Mouse (Mus musculus): ENCODE measurements around the gene Moap1. TPM values are rescaled to one million over a fixed set of nuclear protein-coding genes. Genes with fewer than 3 reads are reported as not detected.

Moap1 gene
- total RNA-seq (2015) (8.0 and 13.3 TPM in 2 replicates), total RNA-seq (2017) (2.7 and 10.3 TPM in 2 replicates)

- peak; percentile 82 for ATAC-seq (replicated peaks; ENCODE audit: poor library complexity)
These were observed at the start of gene Moap1, which contains the start of gene Tmem251 for GRCm38 (mm10) chr12:102743589-102744574. Gene Moap1 (minus strand): TSS chr12:102743661. Gene Tmem251 (plus strand): TSS chr12:102743762.

GRCm38 (mm10) chr12:102787927-102788326, 44.5 kb upstream of the Moap1 start:
- no peak for ATAC-seq (replicated peaks; ENCODE audit: poor library complexity)

DNA sequence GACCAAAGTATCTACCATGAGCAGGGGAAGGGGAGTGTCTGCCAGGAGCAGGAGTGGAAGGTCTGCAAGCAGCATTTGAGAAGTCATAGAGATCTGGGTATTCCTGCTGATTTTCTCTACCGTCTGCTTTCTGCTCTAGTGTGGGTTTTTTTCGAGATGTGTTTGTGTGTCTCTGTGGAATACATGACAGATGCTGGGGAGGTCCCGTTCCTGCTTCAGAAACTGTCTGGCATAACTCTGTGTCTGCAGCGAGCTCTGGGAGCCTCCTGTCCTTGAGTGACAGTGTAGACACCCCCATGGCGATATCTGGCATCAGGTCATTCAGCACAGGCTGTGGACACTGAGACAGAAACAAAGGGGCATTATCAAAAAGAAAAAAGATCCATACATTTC, 42.1 kb upstream of the Moap1 start:
- ATAC-seq (replicated peaks; ENCODE audit: poor library complexity): no peak

DNA sequence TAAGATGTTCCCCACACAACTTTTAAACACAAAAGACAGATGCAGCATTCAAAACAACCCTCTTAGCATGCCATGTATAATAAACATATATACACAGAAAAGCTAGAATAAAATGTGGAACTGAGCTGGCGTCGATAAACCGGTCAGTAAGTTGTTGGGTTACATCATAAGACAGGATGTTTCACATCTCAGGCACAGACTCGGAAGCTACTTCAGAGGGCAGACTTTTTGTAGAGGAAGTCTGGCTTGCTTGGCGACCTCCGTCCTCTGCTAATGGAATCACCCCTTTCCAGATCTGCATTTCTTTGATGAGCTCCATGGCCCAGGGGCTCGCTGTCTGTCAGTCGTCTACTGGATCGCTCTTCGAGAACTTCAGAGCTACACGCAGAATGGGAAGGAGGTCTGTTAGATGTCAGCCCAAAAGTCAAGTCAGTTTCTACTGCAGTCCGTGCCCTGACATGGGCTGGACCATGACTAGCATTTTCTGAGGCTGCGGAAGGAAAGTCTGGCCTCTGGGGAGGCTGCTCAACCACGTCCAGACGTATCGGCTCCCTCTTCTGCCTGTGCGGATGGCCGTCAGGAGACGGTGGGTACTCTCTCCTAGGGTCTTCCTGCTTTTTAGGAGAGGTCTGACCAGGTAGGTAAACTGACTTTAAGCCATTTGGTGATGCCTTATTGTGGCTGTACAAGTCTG, 41.6 kb upstream of the Moap1 start:
- peak; percentile 91 for ATAC-seq (replicated peaks; ENCODE audit: poor library complexity)

DNA sequence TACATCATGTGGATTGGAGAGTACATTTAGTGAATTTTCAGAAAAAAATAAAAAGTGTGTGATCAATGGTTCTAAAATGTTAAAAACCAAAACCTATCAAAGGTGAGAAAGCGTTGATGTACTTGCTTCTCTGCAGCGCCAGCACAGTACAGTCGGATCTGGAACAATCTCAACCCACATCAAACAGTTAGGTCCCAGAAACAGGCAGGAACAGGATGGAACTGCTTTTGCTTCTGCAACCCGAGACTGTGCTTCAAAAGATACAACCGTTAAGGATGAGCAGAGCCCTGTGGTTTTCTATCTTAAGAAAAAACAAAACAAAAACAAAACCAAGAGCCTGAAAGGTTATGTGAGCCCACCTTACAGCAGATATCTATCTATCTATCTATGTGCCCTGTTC, 39.4 kb upstream of the Moap1 start:
- no peak for ATAC-seq (replicated peaks; ENCODE audit: poor library complexity)

DNA sequence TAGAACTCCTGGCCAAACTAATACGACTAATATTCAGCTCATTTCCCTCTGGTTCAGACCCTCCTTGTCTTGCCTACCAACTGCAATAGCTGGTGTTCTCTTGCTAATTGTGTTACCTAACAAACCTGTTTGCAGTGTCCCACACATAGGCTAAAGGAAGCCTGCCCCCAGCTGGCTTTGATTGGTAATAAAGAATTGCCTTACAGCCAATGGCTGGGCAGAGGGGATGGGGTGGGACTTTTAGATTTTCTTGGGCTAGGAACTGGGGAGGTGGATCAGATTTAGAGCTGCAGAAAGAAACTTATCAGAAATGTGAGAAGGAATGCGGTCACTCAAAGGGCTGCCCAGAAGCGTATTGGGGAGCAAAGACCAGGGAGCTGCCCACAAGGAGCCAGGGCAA, 36.0 kb upstream of the Moap1 start:
- peak; percentile 74 for ATAC-seq (replicated peaks; ENCODE audit: poor library complexity)

DNA sequence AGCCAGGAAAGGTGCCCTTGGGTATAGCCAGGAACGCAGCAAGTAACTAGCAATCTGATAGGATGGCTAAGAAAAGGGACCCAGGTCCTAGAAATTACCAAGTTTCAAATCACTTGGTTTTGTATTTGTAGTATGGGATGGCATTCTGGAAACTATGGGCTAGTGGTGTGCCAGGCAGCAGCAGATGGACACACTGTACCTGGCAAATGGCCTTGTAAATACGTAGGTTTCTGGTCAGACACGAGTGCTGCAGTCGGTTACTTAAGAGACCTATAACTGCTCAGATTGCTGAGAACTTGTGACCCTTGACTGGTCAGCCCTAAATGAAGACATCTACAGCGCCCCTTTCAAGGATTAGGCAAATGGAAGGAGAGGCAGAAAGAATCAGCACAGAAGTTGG, 34.7 kb upstream of the Moap1 start:
- no peak for ATAC-seq (replicated peaks; ENCODE audit: poor library complexity)

DNA sequence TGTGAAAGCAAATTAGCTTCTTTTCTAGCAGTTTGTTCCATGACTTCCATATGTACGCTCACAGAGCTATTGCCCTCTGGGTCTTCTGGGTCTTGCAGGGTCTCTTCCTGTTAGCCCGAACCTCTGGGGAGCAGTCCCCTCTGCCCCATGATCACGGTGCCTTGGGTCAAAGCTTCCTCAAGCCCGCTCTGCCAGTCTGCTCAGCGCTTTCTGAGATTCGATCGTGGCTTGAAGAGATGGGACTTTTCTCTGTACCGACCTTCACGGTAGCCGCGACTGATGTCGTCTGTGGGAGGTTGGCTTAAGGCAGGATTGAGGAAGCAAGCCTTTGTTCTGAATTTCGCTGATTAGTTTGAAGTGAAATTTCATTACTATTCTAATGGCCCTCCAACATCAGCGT, 32.6 kb upstream of the Moap1 start:
- no peak for ATAC-seq (replicated peaks; ENCODE audit: poor library complexity)

GRCm38 (mm10) chr12:102772676-102773075, 29.2 kb upstream of the Moap1 start:
- no peak for ATAC-seq (replicated peaks; ENCODE audit: poor library complexity)

- no peak for ATAC-seq (replicated peaks; ENCODE audit: poor library complexity)
These were observed 28.1 kb upstream of the Moap1 start for GRCm38 (mm10) chr12:102771601-102772000.

DNA sequence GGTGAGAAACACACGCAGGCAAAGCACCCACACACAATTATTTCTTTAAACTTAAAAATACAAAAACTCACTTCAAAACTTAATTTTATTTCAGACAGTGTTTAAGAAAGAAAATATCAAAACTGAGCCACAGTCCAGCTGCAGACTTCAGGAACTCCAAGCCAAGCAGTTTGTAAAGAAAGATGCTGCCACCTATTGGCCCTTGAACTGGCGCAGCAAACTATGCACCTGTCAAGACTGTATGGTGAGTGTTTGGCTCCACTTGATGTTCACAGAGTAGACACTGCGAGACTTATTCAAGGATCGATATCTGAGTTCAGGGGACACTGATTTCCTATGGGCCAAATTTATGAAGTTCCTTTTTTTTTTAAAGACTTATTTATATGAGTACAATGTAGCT, 25.5 kb upstream of the Moap1 start:
- ATAC-seq (replicated peaks; ENCODE audit: poor library complexity): peak; percentile 57; the same call in 1 of the 2 replicates

DNA sequence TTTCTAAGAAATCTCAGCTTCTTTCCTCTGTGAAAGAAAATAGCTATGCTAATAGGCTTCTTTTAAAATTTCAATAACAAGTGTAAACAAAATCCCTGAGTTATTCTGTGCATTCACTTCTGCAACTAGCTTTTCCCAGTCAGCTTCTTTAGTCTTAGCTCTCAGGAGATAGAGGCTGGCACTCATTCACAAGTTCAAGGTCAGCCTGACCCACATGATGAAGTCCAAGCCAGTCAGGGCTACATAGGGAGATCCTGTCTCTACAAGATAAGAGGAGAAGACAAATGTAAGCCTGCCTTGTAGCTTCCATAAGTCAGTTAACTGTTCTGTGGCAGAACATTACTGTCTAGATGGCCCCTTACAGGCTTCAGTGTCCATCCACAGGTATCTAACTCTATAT, 20.2 kb upstream of the Moap1 start:
- no peak for ATAC-seq (replicated peaks; ENCODE audit: poor library complexity)

DNA sequence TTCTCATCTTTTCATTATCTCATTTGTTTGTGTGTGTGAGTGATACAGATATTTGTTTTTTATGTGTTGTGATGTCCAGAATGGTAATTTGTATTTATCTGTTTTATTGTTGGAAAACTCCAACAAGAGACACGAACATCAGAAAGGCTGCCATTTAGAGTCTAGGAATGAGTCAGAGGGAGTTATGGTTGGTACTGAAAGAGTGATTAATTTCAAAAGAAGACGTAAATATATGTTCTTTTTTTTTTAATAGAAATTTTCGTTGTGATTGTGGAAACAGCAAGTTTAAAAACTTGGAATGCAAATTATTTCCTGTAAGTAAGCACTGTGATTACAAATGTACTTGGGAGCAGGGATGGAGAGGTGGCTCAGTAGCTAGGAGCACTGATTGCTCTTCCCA, 18.2 kb upstream of the Moap1 start:
- no peak for ATAC-seq (replicated peaks; ENCODE audit: poor library complexity)

GRCm38 (mm10) chr12:102758936-102759335, 15.5 kb upstream of the Moap1 start:
- ATAC-seq (replicated peaks; ENCODE audit: poor library complexity): no peak

DNA sequence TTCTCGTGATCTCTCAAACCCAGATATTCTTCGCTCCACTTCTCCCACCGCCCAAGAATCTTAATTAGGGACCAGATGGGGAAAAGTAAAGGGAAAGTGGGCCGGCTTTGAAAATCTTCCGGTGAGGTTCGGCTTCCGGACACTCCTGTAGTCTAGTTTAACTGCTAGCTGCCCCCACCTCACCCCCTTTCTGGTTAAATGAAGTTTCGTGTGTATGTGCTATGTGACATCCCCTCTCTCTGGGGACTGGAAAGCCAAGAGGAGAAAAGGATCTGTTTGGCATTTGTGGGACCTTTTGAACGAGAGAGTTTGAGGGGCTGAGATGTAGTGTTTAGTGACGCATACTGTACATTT, 14.9 kb upstream of the Moap1 start, which contains the start of gene Gm20604:
Gm20604 (minus strand) TSS at position 270 of the 354 bp plus-strand sequence.
- ATAC-seq (replicated peaks; ENCODE audit: poor library complexity): no peak

- peak; percentile 93 for ATAC-seq (replicated peaks; ENCODE audit: poor library complexity)
These were observed 14.4 kb upstream of the Moap1 start, which contains the start of the genes Gm28051, Gon7 and Ubr7 for GRCm38 (mm10) chr12:102757689-102758402. Gene Gm28051 (minus strand): TSS chr12:102757765. Gene Gon7 (minus strand): TSS chr12:102757803. Gene Ubr7 (plus strand): TSS chr12:102757967.

DNA sequence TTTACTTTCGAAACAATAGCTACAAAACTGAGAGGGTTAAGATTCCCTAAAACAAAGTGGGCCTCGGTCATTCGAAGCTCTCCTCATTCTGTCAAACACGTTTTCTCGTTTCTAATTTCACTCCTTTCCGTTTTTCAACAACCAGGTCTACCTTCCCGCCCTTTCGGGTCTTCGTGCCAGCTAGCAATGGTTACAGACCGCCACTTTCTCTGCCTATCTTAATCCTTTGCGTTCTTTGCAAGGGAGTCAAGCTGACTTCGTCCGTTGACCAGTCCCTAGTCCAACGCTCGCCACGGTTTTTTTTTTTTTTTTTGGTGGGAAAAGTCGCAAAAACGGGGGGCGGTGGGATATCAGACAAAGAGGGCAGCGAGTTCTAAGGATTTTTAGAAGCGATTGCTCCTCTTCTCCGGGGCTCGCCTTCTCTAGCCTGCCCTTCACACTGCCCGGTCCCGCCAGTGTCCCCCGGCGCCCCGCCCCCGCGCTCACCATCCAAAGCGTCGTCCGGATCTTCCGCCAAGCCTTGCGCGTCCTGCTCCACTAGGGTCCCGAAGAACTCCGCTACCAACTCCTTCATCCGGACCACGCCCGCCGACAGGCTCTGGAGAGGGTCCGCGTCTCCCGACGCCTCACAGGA, 13.7 kb upstream of the Moap1 start:
- ATAC-seq (replicated peaks; ENCODE audit: poor library complexity): peak; percentile 59; the same call in 1 of the 2 replicates

DNA sequence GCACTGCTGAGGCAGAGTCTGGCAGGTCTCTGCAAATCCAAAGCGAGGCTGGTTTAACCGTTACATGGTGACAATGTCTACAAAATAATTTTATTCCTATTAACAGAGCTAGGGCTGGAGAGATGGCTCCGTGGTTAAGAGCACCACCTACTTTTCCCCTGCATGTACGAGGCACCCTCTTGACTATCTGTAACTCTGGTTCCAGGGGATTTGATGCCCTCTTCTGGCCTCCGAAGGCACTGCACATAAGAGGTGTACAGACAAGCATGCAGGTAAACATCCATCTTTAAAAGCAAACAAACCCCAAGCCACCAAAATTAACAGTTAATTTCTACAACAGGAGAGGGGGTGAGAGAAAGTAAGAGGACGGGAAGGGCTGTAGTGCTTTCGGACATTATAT, 12.8 kb upstream of the Moap1 start:
- peak; percentile 23; the same call in 1 of the 2 replicates for ATAC-seq (replicated peaks; ENCODE audit: poor library complexity)

DNA sequence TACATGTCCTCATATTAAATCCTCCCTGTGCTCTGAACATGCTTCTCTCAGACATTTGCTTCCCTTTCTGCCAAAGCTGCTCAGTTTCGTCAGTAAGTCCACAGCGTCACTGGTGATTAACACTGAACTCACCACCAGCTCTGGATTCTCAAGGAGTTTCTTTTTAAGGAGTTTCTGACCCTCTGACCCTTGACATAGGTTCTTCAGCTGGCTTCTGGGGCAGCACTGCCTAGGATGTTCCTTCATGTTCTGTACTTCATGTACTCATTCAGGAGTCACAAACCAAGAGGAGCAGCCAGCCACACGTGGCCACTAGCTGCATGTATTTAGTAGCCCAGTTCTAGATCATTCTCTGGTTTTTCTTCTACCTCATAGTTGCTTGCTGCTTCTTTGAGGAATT, 4.8 kb upstream of the Moap1 start:
- no peak for ATAC-seq (replicated peaks; ENCODE audit: poor library complexity)

GRCm38 (mm10) chr12:102744839-102745238, 1.4 kb upstream of the Moap1 start:
- ATAC-seq (replicated peaks; ENCODE audit: poor library complexity): peak; percentile 74

Measured in megakaryocyte progenitor cell, adult 5-6 weeks (primary cell).